Mouse (Mus musculus) activated CD4-positive, CD25-positive, alpha-beta regulatory T cell, adult 9 weeks (primary cell): ENCODE results near the gene Zfp932. TPM values are rescaled to one million over a fixed set of nuclear protein-coding genes. Genes with fewer than 3 reads are reported as not detected.

Experiments used
- polyA plus RNA-seq: library from polyadenylated mRNA; unstranded; fragments of 100-300 nt; shearing (Covaris generic); gene quantifications from one replicate; pipeline ENCODE4 v1.2.1, GENCODE M21; 2017

The Zfp932 gene
- 31.0 TPM for polyA plus RNA-seq

DNA sequence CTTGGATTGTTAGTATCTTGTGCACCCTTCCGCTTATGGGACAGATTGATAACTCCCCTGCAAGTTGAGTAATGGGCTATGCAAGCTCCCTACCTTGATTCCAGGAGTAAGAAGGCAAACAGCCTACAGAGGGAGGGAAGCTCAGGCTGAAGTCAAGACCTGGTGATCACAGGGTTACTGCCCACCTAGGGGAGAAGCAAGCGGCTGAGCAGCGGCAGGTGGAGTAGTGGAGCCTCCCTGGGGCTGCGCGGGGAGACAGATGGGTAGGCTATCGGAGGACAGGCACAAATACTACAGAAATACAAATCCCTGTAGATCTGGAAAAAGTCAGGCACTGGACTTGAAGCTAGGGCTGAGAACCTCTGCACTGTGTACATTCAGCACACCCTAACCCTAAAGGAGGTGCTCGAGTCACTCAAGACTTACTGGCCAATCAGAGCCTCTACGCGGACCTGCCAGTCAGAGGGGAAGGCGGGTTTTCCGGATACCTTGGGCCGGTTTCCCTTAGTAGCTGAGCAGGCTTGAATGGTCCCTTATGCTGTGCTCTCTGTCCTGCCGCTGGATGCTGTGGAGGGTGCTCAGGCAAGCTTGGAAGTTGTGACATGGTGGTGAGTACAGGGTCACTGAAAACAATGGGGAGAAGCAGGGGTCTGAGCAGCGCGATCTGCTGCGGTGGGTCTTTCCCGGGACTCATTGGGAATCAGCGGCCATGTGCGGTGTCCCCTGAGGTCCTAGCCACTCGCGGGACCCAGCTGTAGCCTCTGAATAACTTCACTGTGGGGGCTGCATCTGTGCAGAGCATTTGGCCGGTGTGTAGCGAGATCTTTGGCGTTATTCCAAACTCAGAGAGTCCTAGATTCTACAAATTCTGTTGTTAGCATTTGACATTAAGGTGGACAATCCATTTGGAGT is at the start of gene Zfp932:
Gene Zfp932 (plus strand): TSS at position 496 of the 912 bp plus-strand sequence.

Other genes starting within 250 kb of the Zfp932 start
- 17.4 TPM for gene 4930522L14Rik, start 244.6 kb upstream of the Zfp932 start, polyA plus RNA-seq
- gene Gm15446, start 73.1 kb upstream of the Zfp932 start, polyA plus RNA-seq = 14.4 TPM
- gene Gm17655, start 76.0 kb downstream of the Zfp932 start, polyA plus RNA-seq = 13.4 TPM
- 2.1 TPM for gene Gm35315, start 97.9 kb downstream of the Zfp932 start, polyA plus RNA-seq
- 3.1 TPM for gene Plcxd1, start 103.4 kb downstream of the Zfp932 start, polyA plus RNA-seq
- 51.6 TPM for gene Gtpbp6, start 111.7 kb downstream of the Zfp932 start, polyA plus RNA-seq
- 6.4 TPM for gene Zfp605, start 113.6 kb downstream of the Zfp932 start, polyA plus RNA-seq
- gene Chfr, start 139.3 kb downstream of the Zfp932 start, polyA plus RNA-seq = 81.9 TPM
- 44.1 TPM for gene Golga3, start 180.2 kb downstream of the Zfp932 start, polyA plus RNA-seq
- gene Ankle2, start 234.5 kb downstream of the Zfp932 start, polyA plus RNA-seq = 11.8 TPM